Mouse (Mus musculus) yolk sac, embryonic 10.5 days (tissue): ENCODE results near the gene Dst.

Source experiments
- DNase-seq: peaks from one replicate; pipeline ENCODE4 v3.0.0-alpha.2; 2017; ENCODE audit warnings: low spot score

Dst gene

DNA sequence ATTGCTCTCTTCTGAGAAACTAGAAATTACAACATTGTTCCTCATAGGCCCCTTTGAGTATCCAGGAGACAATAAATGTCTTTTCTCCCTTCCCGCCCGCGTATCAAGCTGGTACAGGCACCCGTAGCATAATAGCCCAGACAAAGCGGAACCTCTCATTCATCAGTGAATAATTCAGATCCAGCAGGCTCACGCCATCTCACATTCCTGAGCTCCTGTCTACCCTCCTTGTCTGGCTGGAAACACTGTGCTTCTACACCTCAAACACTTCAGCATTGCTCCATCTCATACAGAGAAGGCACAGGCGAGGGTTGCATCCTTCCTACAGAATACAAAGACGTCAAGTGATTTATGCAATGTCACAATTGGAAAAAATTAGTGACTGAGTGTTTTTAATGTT, 23.8 kb downstream of the Dst start:
- DNase-seq = no peak

DNA sequence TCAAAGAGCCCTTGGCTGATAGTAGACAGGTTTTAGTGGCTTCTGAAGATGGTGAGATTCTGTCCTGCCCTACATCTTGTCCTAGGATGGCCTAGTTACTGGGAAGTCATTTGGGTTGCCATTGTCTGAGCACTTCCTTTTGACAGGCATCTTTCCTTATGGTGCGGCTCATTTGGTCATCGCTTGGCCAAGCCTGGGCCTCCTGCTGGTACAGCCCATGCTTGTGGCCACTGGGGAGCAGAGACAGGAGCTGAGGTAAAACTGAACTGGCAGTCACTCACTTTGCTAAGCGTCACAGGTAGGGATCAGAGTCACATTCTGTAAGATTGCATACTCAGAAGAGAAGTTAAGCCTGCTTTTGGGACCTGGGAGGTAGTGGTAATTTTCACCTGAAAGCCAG, 24.2 kb downstream of the Dst start:
- no peak for DNase-seq

- DNase-seq = no peak
Observed at GRCm38 (mm10) chr1:33932845-33933499, 24.9 kb downstream of the Dst start.

DNA sequence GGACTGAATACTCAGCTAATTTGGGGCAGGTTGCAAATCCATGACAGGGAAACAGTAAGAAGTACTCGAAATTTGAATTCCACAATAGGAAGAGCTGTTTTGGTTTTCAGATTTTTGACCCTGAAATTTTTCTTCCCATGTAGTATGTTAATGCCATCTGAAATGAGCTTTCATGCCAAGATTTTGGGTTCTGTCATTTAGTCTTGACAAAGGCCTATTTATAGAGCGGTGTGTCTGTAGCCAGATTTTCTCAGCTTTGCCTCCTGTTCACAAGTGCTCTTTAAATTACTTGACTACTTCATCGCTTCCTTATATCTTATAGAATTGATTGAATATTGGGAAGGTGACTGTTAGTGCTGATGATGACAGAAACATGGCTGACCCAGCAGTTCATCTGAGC, 27.9 kb downstream of the Dst start:
- no peak for DNase-seq

GRCm38 (mm10) chr1:33939828-33940227, 31.8 kb downstream of the Dst start:
- no peak for DNase-seq

DNA sequence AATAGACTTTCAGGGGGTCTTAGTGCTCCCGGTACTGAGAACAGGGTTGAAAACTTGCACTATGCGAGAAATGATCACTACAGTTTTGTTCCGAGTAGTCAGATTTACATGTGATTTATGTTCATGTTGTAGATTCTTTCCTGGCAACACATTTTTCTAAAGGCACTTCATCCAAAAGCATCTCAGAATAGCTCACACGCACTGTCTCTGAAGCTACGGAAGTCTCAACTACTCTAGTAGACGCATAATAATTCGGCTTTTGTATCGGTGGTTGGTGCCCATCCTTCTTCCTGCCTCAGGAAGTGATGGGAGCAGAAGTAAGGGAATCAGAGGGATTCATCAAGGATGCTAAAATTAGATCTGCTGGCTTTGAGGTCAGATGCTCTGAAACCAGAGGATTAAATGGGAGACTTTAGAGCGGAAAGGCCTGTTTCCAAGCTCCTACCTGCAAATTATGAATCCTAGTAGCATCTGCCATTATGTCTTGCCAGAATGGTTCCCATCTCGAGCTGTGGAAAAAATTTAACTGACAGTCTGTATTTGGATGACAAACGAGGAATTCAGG, 32.4 kb downstream of the Dst start:
- DNase-seq = no peak

GRCm38 (mm10) chr1:33942638-33943037, 34.6 kb downstream of the Dst start:
- DNase-seq = no peak

DNA sequence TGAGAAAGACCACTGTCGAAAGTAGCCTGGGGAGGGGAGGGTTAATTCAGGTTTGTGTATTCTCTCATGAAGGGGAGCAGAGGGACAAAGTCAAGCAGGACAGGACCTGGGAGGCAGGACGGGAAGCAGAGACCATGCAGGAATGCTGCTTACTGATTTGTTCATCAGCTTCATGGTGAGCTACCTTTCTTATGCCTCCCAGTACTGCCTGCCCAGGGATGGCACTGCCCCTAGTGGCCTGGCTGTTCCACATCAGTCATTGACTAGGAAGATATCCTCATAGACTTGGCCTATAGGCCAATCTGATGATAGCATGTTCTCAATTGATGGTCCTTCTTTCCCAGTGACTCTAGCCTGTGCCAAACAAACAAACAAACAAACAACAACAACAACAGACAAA, 35.9 kb downstream of the Dst start:
- DNase-seq = no peak

GRCm38 (mm10) chr1:33944977-33945750, 37.1 kb downstream of the Dst start:
- peak; percentile 36 for DNase-seq

- no peak for DNase-seq
Observed at GRCm38 (mm10) chr1:33945756-33946155, 37.7 kb downstream of the Dst start.

DNA sequence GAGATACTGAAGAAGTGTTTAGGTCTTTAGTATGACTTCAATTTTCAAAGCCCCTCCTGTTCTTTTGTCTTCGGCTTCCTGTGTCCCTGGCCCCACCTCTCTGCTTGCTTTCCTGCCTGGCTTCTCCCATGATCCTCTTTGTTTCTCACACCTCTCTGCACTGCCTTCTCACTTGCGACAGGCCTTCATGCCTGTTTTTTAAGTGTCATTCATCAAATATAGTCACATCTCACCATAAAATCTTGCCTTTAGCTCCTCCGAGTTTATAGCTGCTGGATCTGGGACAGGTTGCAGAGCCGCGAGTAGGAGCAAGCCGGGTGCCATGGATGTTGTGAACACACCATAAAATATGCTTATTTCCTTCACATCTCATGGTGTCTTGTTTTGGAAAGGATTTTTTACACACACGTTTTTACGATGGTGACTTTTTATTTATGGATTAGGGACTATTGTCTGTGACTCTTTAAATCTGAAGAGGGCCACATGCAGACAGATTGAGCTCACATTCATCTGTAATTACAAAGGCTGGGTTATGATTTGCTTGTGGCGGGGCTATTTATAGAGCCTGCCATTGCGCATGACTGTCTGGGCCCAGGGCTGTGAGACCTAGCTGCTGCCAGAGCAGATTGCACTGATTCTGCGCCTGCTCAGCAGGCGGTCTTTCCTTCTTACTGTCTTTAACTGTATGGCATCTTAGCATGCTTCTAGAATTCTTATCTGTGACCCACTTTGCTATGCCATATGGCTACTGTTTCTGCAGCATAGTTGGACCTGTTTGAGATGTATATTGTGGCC, 38.8 kb downstream of the Dst start:
- DNase-seq = no peak

GRCm38 (mm10) chr1:33947838-33948237, 39.8 kb downstream of the Dst start:
- no peak for DNase-seq

- no peak for DNase-seq
Observed at GRCm38 (mm10) chr1:33948511-33948910, 40.5 kb downstream of the Dst start.

DNA sequence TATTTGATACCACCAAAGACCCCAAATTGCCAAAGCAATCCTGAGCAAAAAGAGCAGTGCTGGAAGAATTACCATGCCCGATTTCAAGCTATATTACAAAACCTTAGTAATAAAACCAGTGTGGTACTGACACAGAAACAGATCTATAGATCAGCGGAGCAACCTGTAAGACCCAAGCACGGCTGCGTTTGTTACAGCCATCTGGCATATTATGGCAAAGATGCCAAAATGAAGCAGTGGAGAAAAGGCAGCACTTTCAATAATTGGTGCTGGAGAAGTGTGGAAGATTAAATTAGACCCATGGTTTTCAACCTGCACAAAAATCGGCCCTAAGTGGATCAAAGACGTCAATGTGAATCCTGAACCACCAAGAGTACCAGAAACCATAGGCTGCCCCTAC, 47.6 kb downstream of the Dst start:
- no peak for DNase-seq

- no peak for DNase-seq
Observed at GRCm38 (mm10) chr1:33960439-33960838, 52.4 kb downstream of the Dst start.

DNA sequence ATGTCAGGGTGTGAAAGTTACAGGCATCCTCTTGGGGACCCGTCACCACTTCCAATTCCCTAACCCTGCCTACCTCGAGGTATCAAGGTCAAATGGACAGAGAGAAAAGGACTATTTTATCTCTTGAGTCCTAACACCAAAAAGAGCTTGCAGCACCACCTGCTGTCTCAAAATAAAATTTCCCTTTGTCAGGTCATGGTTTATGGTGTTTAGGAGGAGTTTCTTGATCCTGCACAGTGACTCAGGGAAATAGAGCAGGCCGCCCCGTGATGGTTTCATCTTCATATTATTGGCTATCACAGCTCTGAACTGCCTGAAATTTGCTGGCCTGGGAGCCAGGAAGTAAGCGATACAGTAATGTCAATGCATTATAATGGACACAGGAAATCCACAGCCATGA, 56.6 kb downstream of the Dst start:
- DNase-seq = peak; percentile 19

- no peak for DNase-seq
Observed at GRCm38 (mm10) chr1:33965824-33966223, 57.8 kb downstream of the Dst start.

DNA sequence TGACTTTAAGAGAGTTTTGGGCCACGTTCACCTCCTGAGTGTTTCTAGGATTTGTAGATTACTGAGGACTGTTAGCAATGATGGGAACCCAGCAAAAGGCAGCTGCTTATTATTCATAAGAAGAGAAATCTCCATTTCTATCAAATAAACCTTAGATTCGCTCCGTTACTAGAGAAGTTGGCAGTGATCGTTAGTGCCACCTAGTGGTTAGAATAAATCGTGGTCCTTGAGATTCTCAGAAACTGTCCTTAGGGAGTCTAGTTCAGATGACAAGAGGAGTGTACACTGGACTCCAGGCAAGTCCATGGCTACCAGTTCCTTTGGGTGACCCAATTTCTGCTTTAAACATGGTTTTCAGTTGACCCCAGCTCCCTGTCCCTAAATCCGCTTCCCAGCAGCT, 58.3 kb downstream of the Dst start:
- DNase-seq = no peak

GRCm38 (mm10) chr1:33967206-33967605, 59.2 kb downstream of the Dst start:
- DNase-seq = no peak

DNA sequence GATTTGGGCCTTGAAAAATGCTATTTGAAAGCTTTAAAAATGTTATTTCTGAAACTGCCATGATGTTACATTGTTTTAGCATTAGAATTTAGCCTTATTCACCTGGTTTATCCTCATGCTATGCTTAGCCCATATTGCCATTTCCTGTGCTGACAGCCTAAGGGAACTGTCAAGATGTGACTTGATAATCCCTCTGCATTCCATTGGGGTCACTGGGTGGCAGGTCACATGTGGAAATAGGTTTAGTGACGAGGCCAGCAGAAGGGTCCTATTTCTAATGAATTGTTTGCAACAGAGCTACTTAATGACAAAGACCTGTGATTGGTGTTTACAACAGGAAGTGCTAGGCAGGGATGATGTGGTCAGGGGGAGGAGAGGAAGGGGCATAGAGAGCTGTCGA, 61.9 kb downstream of the Dst start:
- no peak for DNase-seq

DNA sequence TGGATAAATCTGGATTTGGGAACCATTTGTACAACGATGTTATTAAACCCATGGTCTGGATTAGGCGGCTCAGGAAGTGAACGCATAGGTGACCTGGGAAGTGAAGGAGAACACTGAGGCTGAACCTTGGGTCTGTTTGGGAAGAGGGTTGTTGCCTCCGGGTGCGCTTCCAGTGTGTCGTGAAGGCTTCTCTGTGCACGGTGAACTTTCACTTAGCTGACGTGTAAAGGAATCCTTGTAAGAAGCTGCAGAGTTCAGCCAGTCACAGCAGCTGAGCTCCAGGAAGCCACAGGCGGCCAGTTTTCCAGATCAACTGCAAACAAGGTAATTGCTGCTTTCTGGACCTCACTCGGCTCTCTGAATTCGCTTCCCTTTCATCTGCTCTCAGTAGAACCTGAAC, 66.4 kb downstream of the Dst start:
- no peak for DNase-seq

DNA sequence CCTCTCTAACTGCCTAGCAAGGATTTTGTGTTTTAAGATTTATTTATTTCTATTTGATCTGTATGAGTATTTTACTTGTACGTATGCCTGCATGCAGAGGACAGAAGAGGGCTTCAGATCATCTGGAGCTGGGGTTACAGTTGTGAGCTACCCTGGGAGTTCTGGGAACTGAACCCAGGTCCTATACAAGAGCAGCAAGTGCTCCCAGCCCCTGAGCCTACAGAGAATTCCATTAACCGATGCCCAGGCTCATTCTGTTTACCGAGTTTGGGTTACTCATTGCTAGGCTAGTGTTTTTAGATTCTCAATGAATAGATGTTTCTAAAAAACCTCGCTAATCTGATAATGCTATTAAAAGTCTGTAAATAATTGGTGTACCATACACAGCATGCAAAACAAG, 67.3 kb downstream of the Dst start:
- no peak for DNase-seq

DNA sequence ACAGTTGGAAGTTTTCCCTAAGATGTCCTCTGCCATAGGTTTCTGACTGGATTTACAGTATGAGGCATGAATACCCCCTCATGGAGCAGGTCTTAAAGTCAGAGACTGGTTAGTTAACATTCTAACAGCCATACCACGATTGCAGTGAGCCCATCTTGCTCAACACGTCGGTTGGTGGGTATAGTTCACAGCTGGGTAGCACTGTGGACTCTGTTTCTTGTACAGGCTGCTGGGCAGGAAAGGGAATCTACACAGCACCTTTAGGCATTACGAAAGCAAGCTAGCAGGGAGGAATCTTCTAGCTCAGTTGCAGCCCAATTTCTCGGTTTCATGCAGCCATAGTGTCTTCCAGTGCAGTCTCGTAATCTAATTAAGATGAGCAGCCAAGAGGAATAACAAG, 69.8 kb downstream of the Dst start:
- DNase-seq = no peak
